Mouse (Mus musculus): ENCODE data around the gene Acss2. TPM values are rescaled to one million over a fixed set of nuclear protein-coding genes. Genes with fewer than 3 reads are reported as not detected.
"Not testable (repeated sequence)": the region's sequence is repeated elsewhere in the genome, so short reads cannot be mapped to it uniquely, and the experiment has no call there.

Gene Acss2
- polyA plus RNA-seq, 1 experiment from 2014 or later: 9.5 TPM

DNA sequence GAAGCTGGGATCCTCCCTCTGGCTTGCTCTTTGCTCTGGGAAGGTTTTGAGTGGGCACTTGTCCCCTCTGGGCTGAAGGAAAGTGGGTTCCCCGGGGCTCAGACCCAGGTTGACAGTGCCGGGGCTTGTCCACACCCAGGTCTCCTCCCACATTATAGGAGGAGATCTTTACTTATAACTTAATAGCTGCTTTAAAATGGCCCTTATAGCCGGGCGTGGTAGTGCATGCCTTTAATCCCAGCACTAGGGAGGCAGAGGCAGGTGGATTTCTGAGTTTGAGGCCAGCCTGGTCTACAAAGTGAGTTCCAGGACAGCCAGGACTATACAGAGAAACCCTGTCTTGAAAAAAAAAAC lies 87.5 kb downstream of the Acss2 start:
- not testable (repeated sequence) for H3K4me1 ChIP-seq (ENCODE audit: control insufficient read depth, insufficient read depth, low read length); H3K4me3 ChIP-seq (ENCODE audit: low read depth, low read length); H3K9me3 ChIP-seq (ENCODE audit: control insufficient read depth, low read depth, low read length); H3K36me3 ChIP-seq (ENCODE audit: control insufficient read depth, insufficient read depth, low read length); ATAC-seq (ENCODE audit: insufficient number of reproducible peaks, insufficient read depth, low FRiP score, low read depth); H3K27me3 ChIP-seq (ENCODE audit: control insufficient read depth, insufficient read depth, low read length); H3K27ac ChIP-seq (ENCODE audit: low read length); H3K9ac ChIP-seq (replicated peaks; ENCODE audit: low read depth, low read length); H3K4me2 ChIP-seq (replicated peaks; ENCODE audit: low read depth, low read length)
- WGBS: 80% methylated on average over 4 of the region's 4 CpGs

DNA sequence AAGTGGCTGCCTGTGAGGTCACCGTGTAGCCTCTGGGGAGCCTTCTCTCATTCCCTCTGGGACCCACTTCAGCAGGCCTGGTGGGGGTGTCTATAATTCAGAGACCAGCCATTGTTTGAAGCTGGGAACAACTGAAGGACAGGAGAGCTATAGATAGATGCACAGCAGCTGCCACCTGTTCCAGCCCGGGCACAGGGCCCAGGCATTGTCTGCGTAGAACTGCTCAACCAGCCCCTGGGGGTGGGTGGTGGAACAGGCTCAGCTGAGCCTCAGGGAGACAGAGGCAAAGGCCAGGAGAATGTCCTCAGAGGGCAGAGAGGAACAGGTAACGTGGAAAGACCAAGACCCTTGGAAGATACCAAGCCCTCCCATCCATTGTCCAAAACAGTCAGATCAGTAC lies 88.6 kb downstream of the Acss2 start:
- no peak for ATAC-seq (ENCODE audit: insufficient number of reproducible peaks, insufficient read depth, low FRiP score, low read depth)
- H3K4me3 ChIP-seq (ENCODE audit: low read depth, low read length): no peak overlapping the region
- no peak overlapping the region for H3K9ac ChIP-seq (replicated peaks; ENCODE audit: low read depth, low read length)
- H3K36me3 ChIP-seq (ENCODE audit: control insufficient read depth, insufficient read depth, low read length): no peaks in the 10 kb centered on the region
- no peak overlapping the region for H3K27ac ChIP-seq (ENCODE audit: low read length)
- H3K4me1 ChIP-seq (ENCODE audit: control insufficient read depth, insufficient read depth, low read length): no peaks in the 10 kb centered on the region
- no peaks in the 10 kb centered on the region for H3K27me3 ChIP-seq (ENCODE audit: control insufficient read depth, insufficient read depth, low read length)
- no peaks in the 10 kb centered on the region for H3K9me3 ChIP-seq (ENCODE audit: control insufficient read depth, low read depth, low read length)
- no peak overlapping the region for H3K4me2 ChIP-seq (replicated peaks; ENCODE audit: low read depth, low read length)
- WGBS: 75% methylated on average over 4 of the region's 4 CpGs

DNA sequence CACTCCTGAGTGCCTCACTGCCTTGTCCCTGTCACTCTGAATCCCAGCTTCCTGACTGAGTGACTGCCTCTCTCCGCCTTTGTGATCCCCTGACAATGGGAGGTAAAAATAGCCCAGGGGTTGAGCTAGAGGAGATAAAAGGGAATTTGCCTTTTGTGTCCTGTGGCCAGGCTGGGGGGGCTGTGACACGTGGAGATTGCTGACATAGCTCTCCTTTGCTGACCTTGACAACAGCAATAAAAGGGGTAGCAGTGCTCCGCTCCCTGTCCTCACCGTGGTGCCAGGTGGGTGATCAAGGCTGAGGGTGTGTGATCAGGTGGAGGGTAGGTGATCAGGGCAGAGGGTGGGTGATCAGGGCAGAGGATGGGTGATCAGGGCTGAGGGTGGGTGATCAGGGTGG lies 93.2 kb downstream of the Acss2 start, which contains the start of gene Myh7b:
Gene Myh7b (plus strand): TSS at position 235 of the 400 bp plus-strand sequence.
- Histone ChIP-seq H3K36me3 (ENCODE audit: control insufficient read depth, insufficient read depth, low read length) (no peaks in the 10 kb centered on the region), H3K4me3 (ENCODE audit: low read depth, low read length) (no peak within 1 kb of the TSS), H3K9me3 (ENCODE audit: control insufficient read depth, low read depth, low read length) (no peaks in the 10 kb centered on the region), H3K4me1 (ENCODE audit: control insufficient read depth, insufficient read depth, low read length) (no peaks in the 10 kb centered on the region), H3K27me3 (ENCODE audit: control insufficient read depth, insufficient read depth, low read length) (no peaks in the 10 kb centered on the region), H3K27ac (ENCODE audit: low read length) (no peak within 1 kb of the TSS), H3K9ac (replicated peaks; ENCODE audit: low read depth, low read length) (no peak within 1 kb of the TSS), H3K4me2 (replicated peaks; ENCODE audit: low read depth, low read length) (no peak within 1 kb of the TSS)
- 46% methylated on average over 4 of the region's 4 CpGs for WGBS
- no peak for ATAC-seq (ENCODE audit: insufficient number of reproducible peaks, insufficient read depth, low FRiP score, low read depth)

DNA sequence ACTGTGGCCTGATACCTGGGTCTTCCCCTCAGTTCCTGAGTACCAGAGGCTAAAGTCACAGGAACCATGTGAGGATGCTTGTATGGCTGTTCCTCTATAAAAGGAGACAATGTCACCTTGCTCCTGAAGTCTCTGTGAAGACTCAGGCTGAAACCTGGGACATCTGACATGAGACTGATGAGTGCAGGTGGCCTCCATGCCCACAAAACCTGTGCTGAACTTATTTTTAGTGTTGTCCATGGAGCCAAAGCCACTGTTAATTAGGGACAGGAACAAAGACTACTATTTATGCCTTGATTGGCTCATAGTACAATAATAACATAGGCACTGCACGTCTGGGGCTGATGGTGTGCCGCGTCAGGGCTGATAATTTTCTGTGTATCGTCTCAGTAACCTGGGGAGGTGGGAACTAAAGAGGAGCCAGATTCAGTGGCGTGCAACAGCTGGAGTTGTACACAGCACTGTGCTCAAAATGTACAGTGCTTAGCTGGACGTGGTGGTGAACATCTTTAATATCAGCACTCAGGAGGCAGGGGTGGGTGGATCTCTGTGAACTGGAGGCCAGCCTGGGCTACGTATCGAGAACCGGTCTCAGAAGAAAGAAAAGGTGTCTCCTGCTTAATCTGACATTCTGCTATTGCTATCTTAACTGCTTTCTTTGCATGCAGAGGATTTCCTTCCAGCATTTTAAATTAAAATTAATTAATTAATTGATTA lies 94.2 kb downstream of the Acss2 start:
- WGBS: 88% methylated on average over 9 of the region's 9 CpGs
- Histone ChIP-seq H3K4me1 (ENCODE audit: control insufficient read depth, insufficient read depth, low read length) (no peaks in the 10 kb centered on the region), H3K27me3 (ENCODE audit: control insufficient read depth, insufficient read depth, low read length) (no peaks in the 10 kb centered on the region)

DNA sequence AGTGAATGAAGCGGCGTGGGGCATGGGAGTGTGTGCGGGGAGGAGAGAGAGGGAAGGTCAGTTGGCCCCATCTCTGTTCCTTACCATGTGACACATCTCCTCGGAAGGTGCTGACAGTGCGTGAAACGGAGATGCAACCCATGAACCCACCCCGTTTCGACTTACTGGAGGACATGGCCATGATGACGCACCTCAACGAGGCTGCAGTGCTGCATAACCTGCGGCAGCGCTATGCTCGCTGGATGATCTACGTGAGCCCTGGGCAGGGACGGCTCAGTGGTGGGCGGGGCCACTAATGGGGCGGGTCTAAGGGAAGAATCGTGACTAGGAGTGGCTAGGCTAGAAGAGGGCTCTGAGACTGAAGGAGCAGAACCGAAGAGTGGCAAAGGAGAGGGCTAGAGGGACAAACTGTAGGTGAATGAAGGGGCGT lies 95.6 kb downstream of the Acss2 start:
- Histone ChIP-seq H3K27me3 (ENCODE audit: control insufficient read depth, insufficient read depth, low read length) (no peaks in the 10 kb centered on the region), H3K36me3 (ENCODE audit: control insufficient read depth, insufficient read depth, low read length) (no peaks in the 10 kb centered on the region), H3K4me3 (ENCODE audit: low read depth, low read length) (peak overlapping the region; percentile 10), H3K9me3 (ENCODE audit: control insufficient read depth, low read depth, low read length) (no peaks in the 10 kb centered on the region), H3K9ac (replicated peaks; ENCODE audit: low read depth, low read length) (no peak overlapping the region), H3K27ac (ENCODE audit: low read length) (no peak overlapping the region), H3K4me1 (ENCODE audit: control insufficient read depth, insufficient read depth, low read length) (no peaks in the 10 kb centered on the region), H3K4me2 (replicated peaks; ENCODE audit: low read depth, low read length) (peak overlapping the region; percentile 40)
- 3% methylated on average over 20 of the region's 20 CpGs for WGBS
- peak; percentile 91 for ATAC-seq (ENCODE audit: insufficient number of reproducible peaks, insufficient read depth, low FRiP score, low read depth)

More for the DNA sequence above, 94.2 kb downstream of the Acss2 start:
- H3K27ac ChIP-seq (ENCODE audit: low read length): no peak overlapping the region
- no peak overlapping the region for H3K4me3 ChIP-seq (ENCODE audit: low read depth, low read length)
- H3K9ac ChIP-seq (replicated peaks; ENCODE audit: low read depth, low read length): no peak overlapping the region
- ATAC-seq (ENCODE audit: insufficient number of reproducible peaks, insufficient read depth, low FRiP score, low read depth): no peak
- H3K4me2 ChIP-seq (replicated peaks; ENCODE audit: low read depth, low read length): no peak overlapping the region
- no peaks in the 10 kb centered on the region for H3K9me3 ChIP-seq (ENCODE audit: control insufficient read depth, low read depth, low read length)
- H3K36me3 ChIP-seq (ENCODE audit: control insufficient read depth, insufficient read depth, low read length): no peaks in the 10 kb centered on the region

DNA sequence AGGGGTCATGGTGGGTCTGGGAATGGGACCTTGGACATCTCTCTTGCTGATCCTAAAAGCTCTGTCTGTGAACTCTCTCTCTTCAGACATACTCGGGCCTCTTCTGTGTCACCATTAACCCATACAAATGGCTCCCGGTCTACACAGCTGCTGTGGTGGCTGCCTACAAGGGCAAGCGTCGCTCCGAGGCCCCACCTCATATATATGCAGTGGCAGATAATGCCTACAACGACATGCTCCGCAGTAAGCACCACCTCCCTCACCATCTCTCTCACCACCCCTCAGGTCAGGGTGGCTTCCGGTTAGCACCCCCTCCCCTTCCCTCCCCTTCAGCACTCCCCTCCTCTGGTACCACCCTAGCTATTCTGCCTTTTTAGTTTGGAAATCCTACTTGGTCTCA lies 96.2 kb downstream of the Acss2 start:
- Histone ChIP-seq H3K27me3 (ENCODE audit: control insufficient read depth, insufficient read depth, low read length) (no peaks in the 10 kb centered on the region), H3K9me3 (ENCODE audit: control insufficient read depth, low read depth, low read length) (no peaks in the 10 kb centered on the region), H3K4me3 (ENCODE audit: low read depth, low read length) (no peak overlapping the region), H3K9ac (replicated peaks; ENCODE audit: low read depth, low read length) (no peak overlapping the region), H3K36me3 (ENCODE audit: control insufficient read depth, insufficient read depth, low read length) (no peaks in the 10 kb centered on the region), H3K4me2 (replicated peaks; ENCODE audit: low read depth, low read length) (0 out of 2 replicates have a peak overlapping the region, but pooled peaks have one; percentile 40), H3K27ac (ENCODE audit: low read length) (no peak overlapping the region), H3K4me1 (ENCODE audit: control insufficient read depth, insufficient read depth, low read length) (no peaks in the 10 kb centered on the region)
- WGBS: 63% methylated on average over 8 of the region's 8 CpGs
- ATAC-seq (ENCODE audit: insufficient number of reproducible peaks, insufficient read depth, low FRiP score, low read depth): no peak

- no peak overlapping the region for H3K9ac ChIP-seq (replicated peaks; ENCODE audit: low read depth, low read length)
- H3K4me3 ChIP-seq (ENCODE audit: low read depth, low read length): no peak overlapping the region
- 43% methylated on average over 6 of the region's 6 CpGs for WGBS
- no peaks in the 10 kb centered on the region for H3K9me3 ChIP-seq (ENCODE audit: control insufficient read depth, low read depth, low read length)
- no peak for ATAC-seq (ENCODE audit: insufficient number of reproducible peaks, insufficient read depth, low FRiP score, low read depth)
- H3K27ac ChIP-seq (ENCODE audit: low read length): no peak overlapping the region
- H3K36me3 ChIP-seq (ENCODE audit: control insufficient read depth, insufficient read depth, low read length): no peaks in the 10 kb centered on the region
- no peak overlapping the region for H3K4me2 ChIP-seq (replicated peaks; ENCODE audit: low read depth, low read length)
- H3K4me1 ChIP-seq (ENCODE audit: control insufficient read depth, insufficient read depth, low read length): no peaks in the 10 kb centered on the region
- no peaks in the 10 kb centered on the region for H3K27me3 ChIP-seq (ENCODE audit: control insufficient read depth, insufficient read depth, low read length)
Measured at GRCm38 (mm10) chr2:155616971-155617370, 99.2 kb downstream of the Acss2 start.

GRCm38 (mm10) chr2:155619817-155620216 lies 102.1 kb downstream of the Acss2 start:
- Histone ChIP-seq H3K4me1 (ENCODE audit: control insufficient read depth, insufficient read depth, low read length) (no peaks in the 10 kb centered on the region), H3K4me2 (replicated peaks; ENCODE audit: low read depth, low read length) (no peak overlapping the region), H3K36me3 (ENCODE audit: control insufficient read depth, insufficient read depth, low read length) (no peaks in the 10 kb centered on the region), H3K9me3 (ENCODE audit: control insufficient read depth, low read depth, low read length) (no peaks in the 10 kb centered on the region), H3K27ac (ENCODE audit: low read length) (no peak overlapping the region), H3K27me3 (ENCODE audit: control insufficient read depth, insufficient read depth, low read length) (no peaks in the 10 kb centered on the region), H3K9ac (replicated peaks; ENCODE audit: low read depth, low read length) (no peak overlapping the region), H3K4me3 (ENCODE audit: low read depth, low read length) (no peak overlapping the region)
- ATAC-seq (ENCODE audit: insufficient number of reproducible peaks, insufficient read depth, low FRiP score, low read depth): peak; percentile 73
- 20% methylated on average over 8 of the region's 8 CpGs for WGBS

GRCm38 (mm10) chr2:155622606-155623005 lies 104.9 kb downstream of the Acss2 start:
- Histone ChIP-seq H3K27me3 (ENCODE audit: control insufficient read depth, insufficient read depth, low read length) (no peaks in the 10 kb centered on the region), H3K36me3 (ENCODE audit: control insufficient read depth, insufficient read depth, low read length) (no peaks in the 10 kb centered on the region), H3K9ac (replicated peaks; ENCODE audit: low read depth, low read length) (no peak overlapping the region), H3K4me2 (replicated peaks; ENCODE audit: low read depth, low read length) (no peak overlapping the region), H3K27ac (ENCODE audit: low read length) (no peak overlapping the region), H3K4me1 (ENCODE audit: control insufficient read depth, insufficient read depth, low read length) (no peaks in the 10 kb centered on the region), H3K9me3 (ENCODE audit: control insufficient read depth, low read depth, low read length) (no peaks in the 10 kb centered on the region), H3K4me3 (ENCODE audit: low read depth, low read length) (no peak overlapping the region)
- 26% methylated on average over 11 of the region's 11 CpGs for WGBS
- no peak for ATAC-seq (ENCODE audit: insufficient number of reproducible peaks, insufficient read depth, low FRiP score, low read depth)

All from stomach, embryonic 14.5 days (tissue).